Mouse (Mus musculus): ENCODE results near the gene Cblb. TPM values are rescaled to one million over a fixed set of nuclear protein-coding genes. Genes with fewer than 3 reads are reported as not detected.

The Cblb gene
- polyA plus RNA-seq, 1 experiment from 2014 or later, result 14.5 TPM

DNA sequence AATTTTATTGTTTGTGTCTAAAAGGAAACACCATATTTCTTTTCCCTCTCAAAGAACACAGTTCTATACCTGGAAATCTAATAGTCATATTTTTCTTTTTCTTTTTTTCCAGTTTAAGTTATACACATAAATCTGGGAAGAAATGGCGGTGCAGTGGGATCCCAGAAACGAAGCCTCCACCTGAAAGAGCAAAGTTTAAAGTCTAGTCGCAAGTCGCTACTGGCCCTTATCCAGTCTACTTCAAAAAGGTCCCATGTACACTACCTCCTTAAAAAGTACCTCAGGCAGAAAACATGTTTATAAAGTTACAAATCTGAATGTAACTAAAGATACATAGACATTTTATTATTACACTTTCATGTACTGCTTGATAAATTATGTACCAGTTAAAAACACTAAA, 219.2 kb downstream of the Cblb start:
- H3K27ac ChIP-seq, result no peak overlapping the region
- no peak for ATAC-seq (replicated peaks)
- H3K4me3 ChIP-seq, result no peak overlapping the region
- no peaks in the 10 kb centered on the region for H3K27me3 ChIP-seq (replicated peaks)
- H3K9me3 ChIP-seq, result no peaks in the 10 kb centered on the region
- H3K4me1 ChIP-seq, result no peaks in the 10 kb centered on the region
- no peak overlapping the region for H3K9ac ChIP-seq
- H3K36me3 ChIP-seq (replicated peaks), result no peaks in the 10 kb centered on the region
- no peak overlapping the region for H3K4me2 ChIP-seq
- 93% methylated on average over 4 of the region's 4 CpGs for whole genome bisulfite sequencing

- Histone ChIP-seq H3K4me2 (no peak overlapping the region), H3K4me3 (no peak overlapping the region), H3K4me1 (no peaks in the 10 kb centered on the region), H3K27me3 (replicated peaks) (no peaks in the 10 kb centered on the region), H3K9ac (no peak overlapping the region), H3K36me3 (replicated peaks) (no peaks in the 10 kb centered on the region), H3K27ac (no peak overlapping the region), H3K9me3 (no peaks in the 10 kb centered on the region)
- ATAC-seq (replicated peaks), result no peak
- WGBS, result 93% methylated on average over 4 of the region's 4 CpGs
These were observed 219.9 kb downstream of the Cblb start for GRCm38 (mm10) chr16:52250935-52251334.

All from midbrain, embryonic 15.5 days (tissue).